Mouse (Mus musculus) kidney, adult 2 months (tissue): Measurements from ENCODE around the gene Zbtb5. TPM values are rescaled to one million over a fixed set of nuclear protein-coding genes. Genes with fewer than 3 reads are reported as not detected.
"Not testable (repeated sequence)": the region's sequence is repeated elsewhere in the genome, so short reads cannot be mapped to it uniquely, and the experiment has no call there.

Experiments used
- DNase-seq: peaks from one replicate; pipeline ENCODE4 v3.0.0; 2021
- H3K27ac ChIP-seq: fragments of 200-500 bp; 2 replicates; pipeline ENCODE4 v1.5.1; 2012; ENCODE audit warnings: low read depth, low read length, control low read depth, inconsistent platforms; ENCODE audit not compliant: insufficient read depth
- H3K27me3 ChIP-seq: fragments of 200-500 bp; replicated peaks from 2 replicates; pipeline ENCODE4 v1.6.1; 2012; ENCODE audit warnings: mild to moderate bottlenecking, moderate library complexity, low read length, inconsistent platforms; ENCODE audit not compliant: control insufficient read depth, insufficient read depth
- H3K36me3 ChIP-seq: fragments of 200-500 bp; 2 replicates; pipeline ENCODE4 v1.6.1; 2012; ENCODE audit warnings: mild to moderate bottlenecking, moderate library complexity, low read length, inconsistent platforms; ENCODE audit not compliant: control insufficient read depth, insufficient read depth
- H3K4me1 ChIP-seq: fragments of 200-500 bp; 2 replicates; pipeline ENCODE4 v1.6.1; 2011; ENCODE audit warnings: low read length; ENCODE audit not compliant: control insufficient read depth, insufficient read depth
- H3K4me3 ChIP-seq: fragments of 200-500 bp; 2 replicates; pipeline ENCODE4 v1.5.1; 2011; ENCODE audit warnings: mild to moderate bottlenecking, low read depth, low read length, control low read depth; ENCODE audit not compliant: insufficient read depth
- CTCF ChIP-seq: fragments of 200-500 bp; conservative IDR thresholded peaks from 2 replicates; pipeline ENCODE4 v1.5.1; 2011; ENCODE audit warnings: low read depth, mild to moderate bottlenecking, control low read depth, low read length, moderate library complexity, mixed read lengths; ENCODE audit not compliant: insufficient read depth, insufficient read length
- POLR2A ChIP-seq: fragments of 200-500 bp; IDR thresholded peaks from one replicate; pipeline ENCODE4 v1.6.1; 2011; ENCODE audit warnings: low read depth, low read length, control low read depth
- WGBS: fragments of 180-500 bp; shearing (Covaris S2); methylation state at CpG from one replicate; pipeline ENCODE4 v1.1.7; 2018; 5-methylcytosine and 5-hydroxymethylcytosine counted together
- polyA plus RNA-seq: library from polyadenylated mRNA; depleted of rRNA; stranded (reverse); fragments of >200 nt; gene quantifications from 2 replicates; pipeline ENCODE4 v1.2.3, GENCODE M21; 2012

Zbtb5 gene
- polyA plus RNA-seq, 1 experiment = 11.8 TPM

DNA sequence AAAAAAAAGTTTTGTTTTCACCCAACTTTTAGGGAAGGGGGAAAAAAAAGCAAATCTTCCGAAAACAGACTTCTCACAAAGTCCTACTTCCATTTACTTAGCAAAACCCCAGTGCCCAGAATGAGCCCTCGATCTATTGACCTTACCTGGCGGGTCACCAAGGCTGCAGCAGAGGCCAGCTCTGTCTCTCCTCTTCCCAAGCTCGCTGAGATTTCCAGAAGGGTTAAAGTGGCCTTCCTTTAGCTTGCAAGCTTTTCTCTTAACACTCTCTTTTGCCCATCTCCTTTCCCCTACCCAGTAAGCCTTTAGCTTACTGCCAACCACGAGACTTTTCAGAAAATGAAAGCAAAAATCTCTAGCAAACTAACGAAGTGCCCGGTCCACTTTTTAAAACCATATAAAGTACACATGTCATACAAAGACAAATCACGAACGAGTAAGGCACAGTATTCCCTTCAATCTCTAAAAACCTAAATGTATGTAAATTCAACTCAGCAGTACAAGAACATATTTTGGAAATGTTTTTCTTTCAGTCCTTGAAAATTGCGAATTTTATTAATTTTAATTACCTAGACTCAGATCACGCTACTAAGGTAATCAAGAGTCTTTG, 1.3 kb downstream of the Zbtb5 start:
- WGBS = 2% methylated on average over 11 of the region's 11 CpGs
- peak; percentile 66 for DNase-seq
- TF ChIP-seq POLR2A = no peak
- TF ChIP-seq CTCF = no peak
- H3K27ac ChIP-seq = no peak overlapping the region
- H3K4me3 ChIP-seq = peak overlapping the region; percentile 96
- no peaks in the 10 kb centered on the region for H3K36me3 ChIP-seq
- no peaks in the 10 kb centered on the region for H3K27me3 ChIP-seq
- H3K4me1 ChIP-seq = peaks cover 7% of the 10 kb centered on the region; the same call in 1 of the 2 replicates

DNA sequence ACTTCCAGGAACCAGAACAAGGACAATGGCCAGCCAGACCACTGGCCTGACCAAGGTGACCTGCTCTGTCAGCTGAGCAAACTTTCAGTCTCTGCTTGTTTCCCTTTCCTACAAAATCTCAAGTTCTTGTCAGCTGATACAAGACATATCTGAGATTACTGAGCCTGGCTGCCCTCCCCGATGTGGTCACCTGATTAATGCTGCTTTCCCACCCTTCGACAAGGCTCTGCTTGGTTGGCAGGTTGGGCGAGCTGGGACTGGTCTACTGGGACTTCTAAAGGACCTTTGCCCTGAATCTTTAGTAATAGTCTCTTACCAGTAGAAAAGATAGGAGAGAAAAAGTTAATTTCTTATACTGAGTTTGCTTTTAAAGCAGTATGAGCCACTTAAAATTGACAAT, 6.8 kb downstream of the Zbtb5 start:
- TF ChIP-seq POLR2A = no peak
- no peak for TF ChIP-seq CTCF
- 38% methylated on average over 3 of the region's 3 CpGs for WGBS
- Histone ChIP-seq H3K27me3 (no peaks in the 10 kb centered on the region), H3K36me3 (no peaks in the 10 kb centered on the region), H3K4me3 (no peak overlapping the region), H3K4me1 (peaks cover 9% of the 10 kb centered on the region; the same call in 1 of the 2 replicates), H3K27ac (peak overlapping the region; percentile 47)
- peak; percentile 70 for DNase-seq

DNA sequence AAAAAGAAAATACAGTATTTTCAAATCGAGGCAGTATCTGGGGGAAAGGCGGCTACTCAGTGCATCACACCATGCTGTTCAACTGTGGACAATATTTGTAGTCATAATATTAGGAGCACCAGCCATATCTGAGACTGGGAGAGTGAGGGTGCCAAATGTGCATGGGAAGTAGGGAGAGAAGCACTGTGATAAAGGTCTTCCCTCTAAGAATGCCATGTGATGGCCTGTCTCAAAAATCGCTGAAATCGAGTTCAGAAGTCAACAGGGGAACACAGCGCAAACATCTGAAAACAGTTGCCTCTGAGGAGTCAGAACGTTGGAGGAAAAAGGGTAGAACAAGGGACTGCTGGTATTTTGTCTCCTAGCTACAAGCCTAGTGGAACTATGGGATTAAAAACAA, 12.2 kb downstream of the Zbtb5 start:
- TF ChIP-seq POLR2A = no peak
- no peak for TF ChIP-seq CTCF
- H3K27ac ChIP-seq = no peak overlapping the region
- H3K4me1 ChIP-seq = peaks cover 3% of the 10 kb centered on the region; the same call in 1 of the 2 replicates
- no peak overlapping the region for H3K4me3 ChIP-seq
- no peaks in the 10 kb centered on the region; the same call in 1 of the 2 replicates for H3K36me3 ChIP-seq
- WGBS = 85% methylated on average over 6 of the region's 6 CpGs
- no peaks in the 10 kb centered on the region for H3K27me3 ChIP-seq
- DNase-seq = no peak

DNA sequence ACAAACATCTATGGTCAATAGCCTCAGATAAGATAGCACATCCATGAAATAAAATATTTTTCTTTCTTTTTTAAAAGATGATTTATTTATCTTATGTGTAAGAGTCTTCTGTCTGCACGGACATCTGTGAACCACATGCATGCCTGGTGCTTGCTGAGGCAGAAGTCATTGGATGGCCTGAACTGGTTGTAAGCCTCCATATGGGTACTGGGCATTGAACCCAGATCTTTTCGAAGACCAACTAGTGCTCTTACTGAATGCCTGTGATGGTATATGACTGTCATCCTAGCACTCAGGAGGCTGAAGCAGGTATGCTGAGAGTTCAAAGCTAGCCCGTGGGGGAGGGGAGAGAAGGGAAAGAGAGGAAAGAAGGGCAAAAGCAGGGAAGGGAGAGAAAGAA, 14.1 kb downstream of the Zbtb5 start:
- TF ChIP-seq POLR2A (no peak), CTCF (no peak)
- Histone ChIP-seq H3K27me3 (no peaks in the 10 kb centered on the region), H3K27ac (no peak overlapping the region), H3K36me3 (no peaks in the 10 kb centered on the region; the same call in 1 of the 2 replicates), H3K4me3 (no peak overlapping the region), H3K4me1 (peaks cover 3% of the 10 kb centered on the region; the same call in 1 of the 2 replicates)
- no peak for DNase-seq
- WGBS = 75% methylated on average over 3 of the region's 3 CpGs

DNA sequence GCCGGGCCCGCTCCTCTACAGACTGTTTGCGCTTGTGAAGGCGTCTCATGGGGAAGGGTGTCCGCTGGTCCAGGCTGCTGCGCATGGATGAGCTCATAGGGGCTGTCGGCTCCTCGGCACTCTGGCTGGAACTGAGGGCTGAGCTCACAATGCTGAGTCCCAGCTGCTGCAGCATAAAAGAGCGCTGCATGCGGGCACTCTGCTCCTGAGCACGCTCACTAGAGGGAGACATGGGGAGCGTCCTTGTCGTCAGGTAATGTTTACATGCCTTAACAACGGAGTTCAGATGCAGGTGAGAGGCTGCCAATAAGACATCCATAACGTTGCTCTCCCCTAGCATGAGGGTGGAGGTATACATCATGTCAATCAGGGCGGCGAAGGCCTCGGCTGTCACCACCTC, 17.4 kb downstream of the Zbtb5 start:
- H3K27ac ChIP-seq = no peak overlapping the region
- H3K27me3 ChIP-seq = no peaks in the 10 kb centered on the region
- H3K4me3 ChIP-seq = no peak overlapping the region
- no peak for DNase-seq
- 84% methylated on average over 18 of the region's 18 CpGs for WGBS
- TF ChIP-seq CTCF (no peak), POLR2A (no peak)
- H3K36me3 ChIP-seq = no peaks in the 10 kb centered on the region; the same call in 1 of the 2 replicates
- peaks cover 3% of the 10 kb centered on the region; the same call in 1 of the 2 replicates for H3K4me1 ChIP-seq

DNA sequence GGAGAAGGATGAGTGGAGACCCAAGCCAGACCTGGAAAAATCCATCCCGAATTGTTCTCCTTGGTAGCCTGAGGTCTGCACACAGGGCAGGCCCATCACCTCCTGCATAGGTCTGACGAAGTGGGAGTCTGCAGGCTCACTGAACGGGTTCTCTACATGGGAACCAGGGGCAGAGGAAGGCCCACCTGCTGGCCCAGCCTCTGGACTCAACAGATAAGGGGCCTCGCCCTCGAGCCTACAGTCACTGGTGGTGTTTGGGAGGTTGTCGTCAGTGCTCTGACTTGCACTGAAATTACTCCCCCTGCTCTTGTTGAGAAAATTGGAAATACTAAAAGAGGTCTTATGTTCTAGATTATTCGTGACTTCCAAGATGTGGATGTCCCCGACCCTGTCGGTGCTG, 18.4 kb downstream of the Zbtb5 start:
- Histone ChIP-seq H3K4me1 (peaks cover 3% of the 10 kb centered on the region; the same call in 1 of the 2 replicates), H3K36me3 (no peaks in the 10 kb centered on the region; the same call in 1 of the 2 replicates), H3K27me3 (no peaks in the 10 kb centered on the region), H3K27ac (no peak overlapping the region), H3K4me3 (no peak overlapping the region)
- DNase-seq = no peak
- no peak for TF ChIP-seq POLR2A
- TF ChIP-seq CTCF = no peak
- 90% methylated on average over 9 of the region's 9 CpGs for WGBS

DNA sequence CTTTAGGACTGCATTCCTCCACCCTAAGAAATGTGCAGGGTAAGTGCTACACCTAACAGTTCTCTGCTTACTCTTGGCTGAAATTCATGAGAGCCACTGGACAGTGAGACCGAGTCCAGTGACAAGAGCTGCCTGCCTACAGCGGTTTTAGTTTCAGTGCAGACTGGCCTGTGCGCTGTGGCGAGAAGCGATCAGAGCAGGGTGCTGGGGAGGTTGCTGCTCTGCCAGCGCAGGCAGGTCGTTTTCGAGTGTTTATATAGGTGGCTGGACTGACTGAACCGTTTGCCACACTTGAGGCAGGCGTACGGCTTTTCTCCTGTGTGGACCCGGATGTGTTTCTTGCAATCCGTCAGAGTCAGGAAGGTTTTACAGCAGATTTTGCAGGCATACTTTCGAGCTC, 19.0 kb downstream of the Zbtb5 start:
- 58% methylated on average over 14 of the region's 14 CpGs for WGBS
- not testable (repeated sequence) for H3K4me3 ChIP-seq

DNA sequence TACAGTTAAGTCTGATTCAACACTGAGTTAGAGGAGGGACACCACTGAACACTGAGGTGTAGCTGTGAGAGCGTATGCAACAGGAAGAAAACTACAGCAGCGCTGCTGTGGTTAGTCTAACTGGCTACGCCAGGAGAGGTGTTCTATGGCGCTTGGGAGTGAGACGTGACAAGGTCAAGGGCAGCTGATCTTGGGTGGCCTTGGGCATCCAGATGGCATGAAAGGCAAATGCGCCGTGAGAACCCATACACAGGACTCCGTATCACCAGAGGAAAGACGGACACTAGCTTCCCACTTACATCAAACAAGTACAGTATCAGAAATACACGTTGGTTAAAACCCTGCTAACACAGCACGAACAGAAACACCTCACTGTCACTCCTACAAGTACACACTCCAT, 19.9 kb downstream of the Zbtb5 start:
- H3K4me3 ChIP-seq, H3K36me3 ChIP-seq, H3K4me1 ChIP-seq, H3K27me3 ChIP-seq, DNase-seq, H3K27ac ChIP-seq: not testable (repeated sequence)
- 82% methylated on average over 11 of the region's 11 CpGs for WGBS

More for the DNA sequence above, 19.0 kb downstream of the Zbtb5 start:
- not testable (repeated sequence) for H3K4me1 ChIP-seq, H3K27me3 ChIP-seq, H3K36me3 ChIP-seq, DNase-seq, H3K27ac ChIP-seq
